Mouse (Mus musculus): Measurements from ENCODE around the gene Slc27a4.

- TF ChIP-seq CEBPB (IDR thresholded peaks at IDR 0.05; ENCODE audit: insufficient read depth, poor library complexity, severe bottlenecking) (no peak), POLR2A (IDR thresholded peaks at IDR 0.05; ENCODE audit: insufficient read length, low read depth) (no peak), MAX (IDR thresholded peaks at IDR 0.05; ENCODE audit: low read depth) (no peak), E2F4 (IDR thresholded peaks at IDR 0.05; ENCODE audit: insufficient read depth) (no peak), TCF3 (IDR thresholded peaks at IDR 0.05; ENCODE audit: insufficient read length, low read depth) (no peak), POLR2AphosphoS2 (IDR thresholded peaks at IDR 0.05; ENCODE audit: insufficient read length, low read depth) (no peak), REST (IDR thresholded peaks at IDR 0.05; ENCODE audit: insufficient read depth, insufficient read length) (no peak), USF1 (IDR thresholded peaks at IDR 0.05; ENCODE audit: low read depth) (no peak)
Observed at GRCm38 (mm10) chr2:29802827-29803201, 380 bp downstream of the Slc27a4 start.

All from myocyte (in vitro differentiated cells).